Mouse (Mus musculus): ENCODE data around the gene Srrm2. TPM values are rescaled to one million over a fixed set of nuclear protein-coding genes. Genes with fewer than 3 reads are reported as not detected.

Gene Srrm2
- total RNA-seq, 2 experiments from 2014 or later, result 563 to 606 TPM

DNA sequence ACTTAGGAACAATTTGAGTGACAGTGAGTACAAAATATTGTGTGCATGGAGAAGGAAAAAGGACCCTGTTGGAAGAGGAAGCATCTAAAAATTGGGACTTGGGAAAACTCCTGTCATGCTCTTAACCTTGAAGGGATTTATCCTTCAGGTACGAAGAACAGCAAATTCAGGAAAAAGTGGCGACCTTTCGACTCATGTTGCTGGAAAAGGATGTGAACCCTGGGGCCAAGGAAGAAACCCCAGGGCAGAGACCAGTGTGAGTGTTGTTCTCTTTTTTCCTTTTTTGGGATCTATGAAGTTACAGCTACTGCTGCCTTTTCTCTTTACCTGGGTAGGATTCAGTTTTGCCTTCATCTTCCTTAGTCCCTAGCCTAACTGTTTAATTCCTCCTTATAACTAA is 17.6 kb downstream of the Srrm2 start:
- DNase-seq, result no peak

DNA sequence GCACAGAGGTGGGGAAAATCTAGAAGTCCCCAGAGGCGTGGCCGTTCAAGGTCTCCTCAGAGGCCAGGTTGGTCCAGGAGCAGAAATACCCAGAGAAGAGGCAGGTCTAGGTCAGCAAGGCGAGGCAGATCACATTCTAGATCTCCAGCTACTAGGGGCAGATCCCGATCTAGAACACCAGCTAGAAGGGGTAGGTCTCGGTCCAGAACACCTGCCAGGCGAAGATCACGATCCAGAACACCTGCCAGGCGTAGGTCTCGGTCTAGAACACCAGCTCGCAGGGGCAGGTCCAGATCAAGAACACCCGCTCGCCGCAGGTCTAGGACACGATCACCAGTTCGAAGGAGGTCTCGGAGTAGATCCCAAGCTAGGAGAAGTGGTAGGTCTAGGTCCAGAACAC is 25.3 kb downstream of the Srrm2 start:
- DNase-seq, result no peak

DNA sequence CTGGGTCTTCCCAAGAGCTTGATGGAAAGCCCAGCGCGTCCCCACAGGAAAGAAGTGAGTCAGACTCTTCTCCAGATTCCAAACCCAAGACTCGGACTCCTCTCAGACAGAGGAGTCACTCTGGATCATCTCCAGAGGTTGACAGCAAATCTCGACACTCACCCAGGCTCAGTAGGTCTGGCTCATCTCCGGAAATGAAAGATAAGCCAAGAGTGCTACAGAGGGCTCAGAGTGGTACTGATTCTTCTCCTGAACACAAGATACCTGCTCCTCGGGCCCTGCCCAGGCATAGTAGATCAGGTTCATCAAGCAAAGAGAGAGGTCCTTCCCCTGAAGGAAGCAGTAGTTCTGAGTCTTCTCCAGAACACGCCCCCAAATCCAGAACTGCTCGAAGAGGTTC is 28.2 kb downstream of the Srrm2 start:
- no peak for DNase-seq

DNA sequence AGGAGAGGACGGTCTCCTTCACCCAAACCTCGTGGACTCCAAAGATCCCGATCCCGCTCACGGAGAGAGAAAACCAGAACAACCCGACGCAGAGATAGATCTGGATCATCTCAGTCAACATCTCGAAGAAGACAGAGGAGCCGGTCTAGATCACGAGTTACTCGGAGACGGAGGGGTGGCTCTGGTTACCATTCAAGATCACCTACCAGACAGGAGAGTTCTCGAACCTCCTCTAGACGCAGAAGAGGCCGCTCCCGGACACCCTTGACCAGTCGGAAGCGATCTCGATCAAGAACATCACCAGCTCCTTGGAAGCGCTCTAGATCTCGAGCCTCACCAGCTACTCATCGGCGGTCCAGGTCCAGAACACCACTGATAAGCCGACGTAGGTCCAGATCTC is 28.9 kb downstream of the Srrm2 start:
- DNase-seq, result no peak

DNA sequence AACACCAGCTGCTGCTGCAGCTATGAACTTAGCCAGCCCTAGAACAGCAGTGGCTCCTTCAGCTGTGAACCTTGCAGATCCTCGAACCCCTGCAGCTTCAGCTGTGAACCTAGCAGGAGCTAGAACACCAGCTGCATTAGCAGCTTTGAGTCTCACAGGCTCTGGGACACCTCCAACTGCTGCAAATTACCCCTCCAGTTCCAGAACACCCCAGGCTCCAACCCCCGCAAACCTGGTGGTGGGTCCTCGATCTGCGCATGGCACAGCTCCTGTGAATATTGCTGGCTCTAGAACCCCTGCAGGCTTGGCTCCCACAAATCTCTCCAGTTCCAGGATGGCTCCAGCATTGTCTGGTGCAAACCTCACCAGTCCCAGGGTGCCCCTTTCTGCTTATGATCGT is 30.4 kb downstream of the Srrm2 start:
- DNase-seq, result peak in 1 of 2 experiments; percentile 54

DNA sequence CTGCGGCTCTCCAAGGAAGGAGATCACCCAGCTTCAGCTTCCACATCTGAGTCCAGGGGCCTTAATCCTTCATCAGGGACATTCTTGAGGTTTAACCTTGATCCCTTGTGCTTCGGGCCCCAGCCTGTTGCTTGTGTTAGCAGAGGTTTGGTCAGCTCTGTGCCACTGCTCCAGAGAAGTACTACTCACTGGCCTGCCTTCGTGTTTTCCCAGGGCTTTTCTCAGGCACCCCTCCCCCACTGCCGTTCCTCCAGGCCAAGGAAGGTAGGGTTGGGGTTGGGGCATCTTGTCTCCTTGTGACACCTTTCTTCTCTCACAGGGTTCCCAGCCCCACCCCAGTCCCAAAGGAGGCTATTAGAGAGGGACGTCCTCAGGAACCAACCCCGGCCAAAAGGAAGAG is 31.8 kb downstream of the Srrm2 start:
- DNase-seq, result no peak

DNA sequence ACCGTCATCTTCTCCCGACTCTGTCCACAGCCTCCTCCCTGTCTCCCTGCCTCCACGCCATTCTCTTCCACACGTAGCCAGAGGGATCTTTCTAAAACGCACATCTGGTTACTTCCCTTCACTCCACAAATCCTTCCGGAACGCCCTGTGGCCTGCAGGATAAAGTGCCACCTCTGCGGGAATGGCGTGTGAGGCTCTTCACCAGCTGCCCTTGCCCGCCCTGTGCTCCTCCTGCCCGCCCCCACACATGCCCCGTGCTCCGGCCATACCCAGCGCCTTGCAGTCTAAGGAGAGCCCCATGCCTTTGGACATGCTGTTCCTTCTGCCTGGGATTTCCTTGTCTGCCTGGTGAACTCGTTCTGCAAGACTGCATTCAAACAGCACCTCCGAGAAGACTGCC is 32.7 kb downstream of the Srrm2 start:
- DNase-seq, result no peak

DNA sequence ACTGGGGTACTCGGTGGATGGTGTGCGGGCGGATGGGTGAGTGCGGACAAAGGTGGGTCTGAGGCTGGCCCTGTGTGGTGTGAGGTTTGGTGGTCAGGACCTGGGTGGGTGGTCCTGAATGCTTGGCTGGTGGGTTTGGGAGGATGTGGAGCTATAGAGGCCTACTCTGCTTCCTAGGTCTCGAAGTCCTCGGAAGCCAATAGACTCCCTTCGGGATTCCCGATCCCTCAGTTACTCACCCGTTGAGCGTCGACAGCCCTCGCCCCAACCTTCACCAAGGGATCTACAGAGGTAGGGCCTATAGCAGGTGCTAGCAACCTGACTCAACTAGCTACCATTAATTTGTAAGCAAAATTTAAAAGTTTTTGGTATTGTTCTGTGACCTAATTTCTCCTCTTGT is 33.3 kb downstream of the Srrm2 start:
- no peak for DNase-seq

DNA sequence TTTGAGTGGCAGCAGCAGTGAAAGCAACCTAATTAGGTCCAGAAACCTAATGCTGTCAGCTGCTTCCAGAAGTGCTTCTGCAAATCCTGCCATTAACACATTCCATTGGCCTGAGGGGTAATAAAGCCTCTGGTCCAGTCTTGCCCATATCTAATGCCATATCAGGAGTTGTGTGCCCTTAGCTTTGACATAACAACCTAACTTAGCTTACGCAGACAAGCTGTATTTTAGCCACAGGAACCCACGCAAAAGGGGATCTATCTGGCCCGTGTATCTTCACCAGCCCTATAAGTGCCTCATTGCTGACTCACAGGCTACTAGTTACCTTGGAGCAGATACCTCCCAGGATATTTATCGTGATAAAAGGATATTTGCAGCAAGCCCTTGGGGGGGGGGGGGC is 35.3 kb downstream of the Srrm2 start:
- DNase-seq, result no peak

DNA sequence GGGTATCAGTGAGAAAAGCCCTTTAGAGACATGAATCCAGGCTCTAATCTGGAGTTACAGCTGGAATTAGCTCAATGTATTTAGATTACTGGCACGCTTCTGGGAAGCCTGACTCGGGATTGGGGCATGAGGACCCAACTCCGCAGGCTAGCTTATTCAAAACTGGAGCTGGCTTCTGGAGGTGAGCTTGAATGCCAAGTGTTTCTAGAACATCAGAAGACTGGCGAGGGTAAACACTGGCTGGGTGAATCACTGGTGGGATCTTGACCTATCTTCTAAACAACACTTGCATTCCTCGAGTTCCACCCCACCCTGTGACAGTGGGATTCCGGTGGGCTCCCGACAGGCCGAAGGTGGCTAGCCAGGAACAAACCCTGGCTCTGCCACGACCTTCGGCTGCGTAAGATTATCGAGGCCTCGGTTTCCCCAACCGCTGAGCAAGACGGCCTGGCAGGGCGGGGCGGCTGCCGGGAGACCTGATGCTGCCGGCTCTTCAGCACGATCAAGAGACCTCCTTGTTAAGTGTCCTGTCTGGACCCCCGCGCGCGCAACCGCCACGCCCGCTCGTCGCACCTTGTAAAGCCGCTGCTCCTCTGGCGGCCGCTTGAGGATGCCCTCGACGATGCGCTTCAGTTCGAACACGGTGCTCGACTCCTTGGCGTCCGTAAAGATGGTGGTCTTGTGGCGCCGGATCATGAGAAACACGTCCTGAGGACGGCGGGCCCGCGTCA is 38.1 kb downstream of the Srrm2 start:
- DNase-seq, result peak; percentile 57 to 67

DNA sequence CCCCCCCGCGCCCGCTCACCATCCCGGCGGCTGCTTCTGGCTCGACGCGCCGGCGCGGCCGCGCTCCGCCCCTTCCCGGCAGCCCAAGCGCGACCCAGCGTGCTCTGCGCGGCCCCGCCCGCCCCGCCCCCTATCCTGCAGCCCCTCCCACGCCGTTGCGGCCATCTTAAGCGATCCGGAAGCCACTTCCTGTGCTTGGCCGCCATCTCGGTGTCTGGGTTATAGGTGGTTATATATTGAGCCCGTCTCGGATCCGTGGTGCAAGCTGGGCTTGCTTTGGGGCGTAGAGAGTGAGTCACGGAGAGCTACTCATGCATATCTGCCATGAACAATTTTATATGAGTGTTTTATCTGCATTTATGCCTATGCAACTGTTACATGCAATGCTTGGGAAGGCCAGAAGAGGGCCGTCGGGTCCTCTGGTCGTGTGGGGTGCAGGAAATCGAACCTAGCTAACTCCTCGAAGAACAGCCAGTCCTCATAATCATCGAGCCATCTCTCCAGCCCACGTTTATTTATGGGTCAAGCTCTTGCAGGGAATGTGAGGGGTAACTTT is 38.8 kb downstream of the Srrm2 start, which contains the start of gene Elob:
TSS of gene Elob (minus strand) at position 73 of the 556 bp plus-strand sequence.
- DNase-seq, result peak; percentile 83 to 85

DNA sequence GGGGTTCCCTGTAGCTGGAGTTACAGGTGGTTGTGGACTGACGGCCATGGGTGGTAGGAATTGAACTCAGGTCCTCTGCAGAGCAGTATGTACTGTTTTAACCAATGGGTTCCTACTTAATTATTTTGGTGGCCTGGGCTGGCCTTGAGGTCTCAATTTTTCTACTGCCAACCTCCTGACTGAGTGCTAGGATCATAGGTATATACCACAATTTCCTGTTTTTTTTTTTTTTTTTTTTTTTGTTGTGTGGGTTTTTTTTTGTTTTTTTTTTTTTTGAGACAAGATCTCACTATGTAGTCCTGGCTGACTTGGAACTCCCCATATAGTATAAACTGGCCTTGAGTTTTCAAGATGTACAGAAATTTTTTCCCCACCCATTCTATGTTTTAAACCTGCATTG is 40.9 kb downstream of the Srrm2 start:
- no peak for DNase-seq

DNA sequence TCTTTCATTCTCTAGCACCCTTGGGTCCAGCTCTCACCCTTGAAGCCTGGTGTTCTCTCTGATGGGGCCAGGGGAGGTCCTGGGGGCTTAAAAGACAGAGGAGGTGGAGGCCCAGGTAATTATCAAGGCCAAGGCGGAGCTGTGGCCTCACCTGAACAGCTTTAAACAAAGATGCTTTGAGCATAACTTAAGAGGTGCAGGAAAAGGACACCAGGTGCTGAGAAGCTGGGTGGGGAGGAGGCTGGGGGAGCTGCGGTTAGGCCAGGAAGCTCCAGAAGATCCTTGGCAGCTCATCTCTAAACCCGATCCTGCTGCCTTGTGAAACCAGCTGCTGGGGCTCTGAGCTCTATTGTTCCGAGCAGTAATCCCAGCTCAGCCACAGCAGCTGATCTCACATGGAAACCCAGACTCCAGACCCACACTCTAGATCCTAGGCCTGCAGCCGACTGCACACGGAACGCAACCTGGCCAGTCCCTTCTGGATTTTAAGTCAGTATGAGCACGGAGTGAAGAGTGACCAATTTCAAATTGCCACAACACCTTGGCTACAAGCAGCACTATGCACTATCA is 45.8 kb downstream of the Srrm2 start, which contains the start of gene Prss33:
TSS of gene Prss33 (minus strand) at position 51 of the 570 bp plus-strand sequence.
- no peak for DNase-seq

DNA sequence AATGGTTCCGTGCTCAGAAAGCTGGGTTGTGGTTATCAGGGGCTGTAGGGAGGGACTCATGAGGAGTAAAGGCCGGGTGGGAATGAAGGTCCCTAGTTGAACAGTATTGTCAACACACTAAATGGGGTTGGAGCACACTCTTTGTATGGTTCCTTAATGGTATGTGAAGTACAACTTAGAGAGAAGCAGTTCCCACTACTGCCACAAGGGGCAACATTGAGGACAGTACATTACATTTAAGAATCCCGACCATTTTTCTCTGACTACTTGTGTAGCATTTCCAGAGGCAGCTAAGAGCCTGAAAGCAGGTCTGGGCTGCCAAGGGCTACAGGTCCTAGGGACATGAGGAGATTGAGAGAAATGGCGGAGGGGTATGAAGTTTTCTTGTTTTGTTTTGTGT is 50.8 kb downstream of the Srrm2 start:
- DNase-seq, result no peak

DNA sequence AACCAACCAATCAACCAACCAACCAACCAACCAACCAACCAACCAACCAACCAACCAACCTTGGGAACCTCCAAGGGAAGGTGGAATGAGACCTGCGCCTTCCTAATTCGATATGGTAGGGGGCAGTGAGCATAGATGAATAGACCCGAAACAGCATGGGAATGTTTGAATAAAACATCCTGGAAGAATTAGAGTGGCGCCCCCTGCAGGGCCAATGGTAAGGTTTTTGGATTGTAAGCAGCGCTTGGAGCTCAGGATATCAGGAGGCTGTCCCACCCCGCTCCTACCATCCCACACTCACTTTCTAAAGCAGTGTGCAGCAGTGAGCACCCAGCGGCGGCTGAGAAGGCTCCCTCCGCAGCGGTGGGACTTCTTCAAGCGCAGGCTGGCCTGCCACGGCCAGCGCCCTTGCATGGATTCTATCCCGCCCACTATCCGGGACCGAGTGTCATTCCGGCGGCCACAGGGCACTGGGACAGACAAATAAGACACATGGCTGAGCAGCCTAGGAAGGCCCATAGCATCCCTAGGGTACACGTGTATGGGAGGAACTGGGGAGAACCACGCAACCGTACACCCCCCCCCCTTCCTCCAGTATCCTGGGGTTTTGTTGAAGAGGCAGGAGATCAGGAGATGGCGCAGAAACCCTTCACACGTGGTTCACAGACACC is 52.9 kb downstream of the Srrm2 start:
- DNase-seq, result no peak

DNA sequence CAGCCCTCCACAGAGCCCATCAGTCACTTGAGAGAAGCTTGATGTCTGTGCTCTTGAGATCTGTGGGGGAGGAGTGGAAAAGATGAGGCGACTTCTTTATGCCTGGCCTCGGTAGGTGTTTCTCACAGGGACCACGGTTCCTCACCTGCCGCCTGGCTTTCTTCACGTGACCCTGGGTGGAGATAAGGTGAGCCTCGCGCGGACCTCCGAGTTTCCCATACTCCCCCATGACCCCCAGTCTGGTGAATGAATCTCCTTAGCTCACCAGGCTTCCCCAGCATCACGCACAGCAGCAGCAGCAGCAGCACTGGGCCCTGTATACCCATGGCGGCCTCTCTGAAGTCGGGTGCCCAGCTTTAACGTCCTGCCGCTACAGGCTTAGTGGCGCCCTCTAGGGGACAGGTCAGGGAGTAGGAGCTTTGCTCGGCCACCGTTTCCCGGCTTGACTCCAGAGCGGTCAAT is 53.5 kb downstream of the Srrm2 start, which contains the start of the genes Prss32 and Prss41:
TSS of gene Prss32 (plus strand) at position 44 of the 462 bp plus-strand sequence.
TSS of gene Prss41 (minus strand) at position 361 of the 462 bp plus-strand sequence.
- DNase-seq, result no peak

DNA sequence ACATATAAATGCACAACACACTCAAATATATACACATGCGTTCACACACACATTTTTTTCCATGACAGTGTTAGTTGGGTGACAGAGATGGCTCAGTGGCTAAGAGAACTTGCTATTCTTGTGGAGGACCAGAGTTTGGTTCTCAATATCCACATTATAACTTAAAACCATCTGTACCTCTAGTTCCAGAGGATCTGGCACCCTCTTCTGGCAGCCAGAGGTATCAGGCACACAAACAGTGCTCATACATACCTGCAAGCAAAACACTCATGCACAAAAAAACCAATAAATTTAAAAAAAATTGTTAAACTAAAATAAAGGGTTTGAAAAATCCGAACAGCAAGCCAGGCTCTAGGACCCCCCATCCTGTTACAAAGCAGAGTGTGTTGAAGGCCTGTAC is 59.7 kb downstream of the Srrm2 start:
- DNase-seq, result no peak

DNA sequence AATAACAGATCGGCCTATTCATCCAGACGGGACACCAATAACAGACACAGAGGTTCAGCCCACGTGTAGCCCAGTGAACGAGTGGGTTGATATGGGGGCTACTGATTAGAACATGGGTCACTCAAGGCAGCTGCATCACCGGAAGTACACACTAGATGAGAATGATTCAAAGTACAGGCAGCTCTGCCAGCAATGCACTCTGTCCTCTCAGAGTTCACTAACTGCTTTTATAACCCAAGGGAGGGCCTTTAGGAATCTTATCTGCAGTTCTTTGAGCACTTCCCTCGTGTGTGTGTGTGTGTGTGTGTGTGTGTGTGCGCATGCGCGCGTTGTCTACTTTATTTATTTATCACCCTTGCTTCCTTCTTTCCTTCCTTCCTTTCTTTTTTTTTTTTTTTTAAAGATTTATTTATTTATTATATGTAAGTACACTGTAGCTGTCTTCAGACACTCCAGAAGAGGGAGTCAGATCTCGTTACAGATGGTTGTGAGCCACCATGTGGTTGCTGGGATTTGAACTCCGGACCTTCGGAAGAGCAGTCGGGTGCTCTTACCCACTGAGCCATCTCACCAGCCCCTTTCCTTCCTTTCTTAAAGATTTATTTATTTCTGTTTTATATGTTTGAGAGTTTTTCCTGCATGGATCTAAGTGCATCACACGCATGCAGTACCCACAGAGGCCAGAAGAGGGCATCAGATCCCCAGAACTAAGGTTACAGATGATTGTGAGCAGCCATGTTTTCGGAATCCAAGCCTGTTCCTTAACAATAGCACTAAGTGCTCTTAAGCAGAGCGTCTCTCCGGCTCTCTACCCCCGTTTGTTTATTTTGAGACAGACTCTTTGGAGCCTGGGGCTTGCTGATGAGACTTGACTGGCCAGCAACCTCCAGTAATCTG is 60.8 kb downstream of the Srrm2 start:
- DNase-seq, result peak in 1 of 2 experiments; percentile 21

DNA sequence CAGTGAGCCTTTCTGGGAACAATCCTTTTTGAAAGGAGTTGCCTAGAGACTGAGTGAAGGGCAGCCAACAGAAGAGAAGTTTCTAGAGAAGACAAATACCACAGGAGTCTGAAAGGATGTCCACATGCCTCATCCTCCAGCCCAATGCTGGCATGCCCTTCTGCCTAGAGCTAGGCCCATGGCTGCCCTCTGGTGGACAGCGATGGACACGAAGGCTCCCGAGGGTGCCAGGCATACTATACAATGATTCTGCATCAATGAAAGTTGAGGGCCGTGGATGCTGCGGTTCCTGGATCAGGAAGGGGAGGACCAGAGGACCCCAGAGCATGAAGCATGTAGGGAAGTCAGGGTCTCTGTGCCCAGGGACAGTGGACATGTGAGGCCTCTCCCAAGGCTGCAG is 63.0 kb downstream of the Srrm2 start:
- no peak for DNase-seq

DNA sequence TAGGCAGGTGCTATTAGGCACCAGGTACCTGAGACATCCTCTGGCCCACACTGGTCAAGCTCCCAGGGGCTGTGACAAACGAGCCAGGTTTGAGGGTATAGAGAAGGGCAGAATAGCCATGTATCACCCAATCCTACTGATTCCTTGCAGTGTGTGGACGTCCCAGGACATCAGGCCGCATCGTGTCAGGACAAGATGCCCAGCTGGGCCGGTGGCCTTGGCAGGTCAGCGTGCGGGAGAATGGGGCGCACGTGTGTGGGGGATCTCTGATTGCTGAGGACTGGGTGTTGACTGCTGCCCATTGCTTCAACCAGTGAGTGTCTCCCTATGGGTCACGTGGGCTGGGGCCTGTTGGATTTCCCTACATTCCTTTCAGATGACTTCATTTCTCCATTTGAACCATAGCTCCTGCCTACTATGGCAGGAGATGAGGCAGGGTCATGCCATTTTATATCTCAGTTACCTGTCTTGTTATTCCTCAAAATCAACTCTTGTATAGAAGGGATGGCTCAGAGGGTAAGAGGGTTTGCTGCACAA is 64.0 kb downstream of the Srrm2 start:
- DNase-seq, result no peak

DNA sequence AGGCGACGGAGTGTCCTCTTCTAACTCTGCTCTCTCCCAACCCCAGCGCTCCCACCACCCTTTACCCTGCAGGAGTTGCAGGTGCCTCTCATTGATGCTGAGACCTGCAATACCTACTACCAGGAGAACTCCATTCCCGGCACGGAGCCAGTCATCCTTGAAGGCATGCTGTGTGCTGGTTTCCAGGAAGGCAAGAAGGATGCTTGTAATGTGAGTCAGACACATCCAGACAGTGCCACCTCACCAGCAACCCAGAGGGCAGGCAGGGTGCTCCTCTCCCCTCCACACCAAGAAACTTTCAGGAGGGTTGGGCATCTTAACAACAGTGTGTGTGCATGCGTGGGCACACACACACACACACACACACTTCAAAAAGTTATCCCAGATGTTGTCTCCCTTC is 66.9 kb downstream of the Srrm2 start:
- no peak for DNase-seq

DNA sequence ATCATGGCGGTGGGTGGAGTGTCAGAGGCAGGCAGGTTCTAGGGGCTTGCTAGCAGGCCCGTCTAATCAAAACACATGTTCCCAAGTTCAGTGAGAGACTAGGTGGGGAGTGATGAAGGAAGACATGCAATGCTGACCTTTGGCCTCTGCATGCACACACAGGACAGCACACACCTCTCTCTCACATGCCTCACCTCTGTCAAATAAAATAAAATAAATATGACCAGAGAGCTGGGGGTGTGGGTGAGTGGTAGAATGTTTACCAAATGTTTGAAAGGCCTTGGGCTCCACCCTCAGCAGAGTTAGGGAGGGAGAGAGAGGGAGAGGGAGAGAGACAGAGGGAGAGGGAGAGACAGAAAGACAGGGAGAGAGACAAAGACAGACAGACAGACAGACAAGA is 67.6 kb downstream of the Srrm2 start:
- DNase-seq, result no peak
